Mouse (Mus musculus) bone marrow macrophage, adult 2 months (primary cell): ENCODE data around the gene Ptges3. TPM values are rescaled to one million over a fixed set of nuclear protein-coding genes. Genes with fewer than 3 reads are reported as not detected.

Source experiments
- H3K27ac ChIP-seq: 2 replicates; pipeline ENCODE4 v1.5.1; 2012; ENCODE audit warnings: low read depth, low read length; ENCODE audit not compliant: insufficient read depth
- H3K4me1 ChIP-seq: 2 replicates; pipeline ENCODE4 v1.6.1; 2012; ENCODE audit warnings: low read length; ENCODE audit not compliant: control insufficient read depth, insufficient read depth
- H3K4me3 ChIP-seq: 2 replicates; pipeline ENCODE4 v1.5.1; 2012; ENCODE audit warnings: mild to moderate bottlenecking, low read length, moderate library complexity; ENCODE audit not compliant: insufficient read depth
- CTCF ChIP-seq: IDR thresholded peaks from 2 replicates; pipeline ENCODE4 v1.5.1; 2012; ENCODE audit warnings: low read depth, mild to moderate bottlenecking, low read length, moderate library complexity
- POLR2A ChIP-seq: IDR thresholded peaks from 2 replicates; pipeline ENCODE4 v1.6.1; 2012; ENCODE audit warnings: mild to moderate bottlenecking, low read depth, low read length, borderline replicate concordance
- polyA plus RNA-seq: library from polyadenylated mRNA; stranded (reverse); fragments of >200 nt; gene quantifications from 2 replicates; pipeline ENCODE4 v1.2.4, GENCODE M21; 2012; ENCODE audit not compliant: missing spikeins, insufficient read depth, insufficient read length

Gene Ptges3
- polyA plus RNA-seq, 1 experiment, result 152 TPM

DNA sequence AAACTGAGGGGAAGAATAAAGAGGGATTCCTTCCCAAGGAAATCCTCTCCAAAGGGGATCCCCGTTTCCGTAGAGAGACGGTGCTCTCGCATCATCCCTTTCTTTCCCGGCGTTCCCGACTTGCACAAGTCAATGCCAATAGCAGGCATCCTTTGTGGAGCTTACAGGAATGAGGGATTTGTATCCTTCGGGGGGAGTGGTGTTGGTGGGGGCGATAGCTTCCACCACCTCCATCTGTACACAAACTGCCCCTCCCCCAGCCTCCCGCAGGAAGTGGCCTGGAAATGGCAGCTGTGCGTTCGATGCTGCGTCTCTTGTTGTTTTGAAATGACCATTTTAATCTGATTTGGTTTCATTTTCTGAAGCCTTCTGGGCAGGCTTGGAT lies 38.8 kb downstream of the Ptges3 start:
- TF ChIP-seq CTCF, result no peak
- TF ChIP-seq POLR2A, result no peak
- Histone ChIP-seq H3K4me3 (peak overlapping the region; percentile 87), H3K27ac (peak overlapping the region; percentile 61), H3K4me1 (peaks cover 26% of the 10 kb centered on the region)

DNA sequence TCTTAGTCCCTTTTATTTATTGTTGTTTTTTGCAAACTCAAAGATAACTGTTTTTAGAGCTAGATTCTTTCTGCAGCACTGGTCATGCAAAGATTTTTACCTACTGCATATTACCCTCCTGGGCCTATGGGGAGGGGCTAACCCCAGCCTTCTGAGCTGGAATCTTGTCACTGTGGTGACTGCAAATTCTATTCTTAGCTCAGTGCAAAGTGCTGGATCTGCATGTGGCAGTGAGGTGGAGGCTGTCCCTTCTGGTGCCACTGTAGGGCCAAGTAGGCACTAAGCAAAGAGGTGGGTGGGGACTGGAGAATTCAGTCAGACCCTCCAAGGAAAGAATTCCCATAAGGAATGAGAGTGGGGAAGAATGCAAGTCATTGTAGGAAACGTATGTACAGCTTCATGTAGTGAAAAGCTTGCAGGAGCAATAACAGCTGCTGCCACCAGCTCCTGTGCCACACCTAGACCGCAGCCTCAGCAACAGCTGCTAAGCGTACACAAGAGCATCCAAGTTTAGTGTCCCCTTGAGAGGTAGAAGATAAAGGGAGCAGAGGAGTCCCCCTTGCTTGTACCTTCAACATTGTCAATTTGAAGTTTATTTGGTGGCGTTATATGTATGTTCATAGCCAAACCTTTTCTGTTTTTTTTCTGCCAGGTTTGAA lies 51.5 kb downstream of the Ptges3 start:
- Histone ChIP-seq H3K4me1 (peaks cover 5% of the 10 kb centered on the region; the same call in 1 of the 2 replicates), H3K4me3 (no peak overlapping the region), H3K27ac (no peak overlapping the region)
- TF ChIP-seq POLR2A (no peak), CTCF (no peak)

DNA sequence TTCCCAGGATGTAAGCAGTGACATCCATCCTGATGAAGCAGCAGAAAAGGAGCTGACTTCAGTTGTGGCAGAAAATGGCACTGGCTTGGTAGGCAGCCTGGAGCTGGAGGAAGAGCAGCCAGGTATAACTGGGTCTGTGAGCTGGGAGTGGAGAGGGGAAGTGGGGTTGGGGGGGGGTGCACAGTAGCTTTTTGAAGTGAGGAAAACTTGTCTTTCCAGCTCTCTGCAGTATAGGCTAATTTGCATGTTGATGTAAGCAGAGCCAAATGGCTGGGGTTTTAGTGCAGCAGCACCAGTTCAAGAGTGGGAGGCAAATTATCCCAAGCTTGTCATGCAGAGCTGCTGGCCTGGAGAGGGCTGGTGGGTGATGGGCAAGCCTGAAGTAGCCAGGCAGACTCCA lies 52.5 kb downstream of the Ptges3 start:
- TF ChIP-seq CTCF (no peak), POLR2A (no peak)
- Histone ChIP-seq H3K27ac (no peak overlapping the region), H3K4me1 (peaks cover 5% of the 10 kb centered on the region; the same call in 1 of the 2 replicates), H3K4me3 (no peak overlapping the region)

DNA sequence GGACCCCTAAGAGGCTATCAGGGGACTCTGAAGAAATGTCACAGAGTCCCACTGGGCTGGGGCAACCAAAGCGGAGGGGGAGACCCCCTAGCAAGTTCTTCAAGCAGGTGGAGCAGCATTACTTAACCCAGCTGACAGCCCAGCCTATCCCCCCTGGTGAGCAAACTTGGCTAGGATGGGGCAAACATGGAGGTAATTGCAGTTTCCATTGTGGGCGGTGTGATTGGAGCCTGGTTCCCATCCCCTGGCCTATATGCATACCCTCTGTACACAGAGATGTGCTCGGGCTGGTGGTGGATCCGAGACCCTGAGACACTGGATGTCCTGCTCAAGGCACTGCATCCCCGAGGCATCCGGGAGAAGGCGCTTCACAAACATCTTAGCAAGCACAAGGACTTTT lies 65.1 kb downstream of the Ptges3 start:
- no peak overlapping the region for H3K27ac ChIP-seq
- peaks cover 6% of the 10 kb centered on the region for H3K4me1 ChIP-seq
- H3K4me3 ChIP-seq, result no peak overlapping the region
- TF ChIP-seq CTCF, result no peak
- TF ChIP-seq POLR2A, result no peak

DNA sequence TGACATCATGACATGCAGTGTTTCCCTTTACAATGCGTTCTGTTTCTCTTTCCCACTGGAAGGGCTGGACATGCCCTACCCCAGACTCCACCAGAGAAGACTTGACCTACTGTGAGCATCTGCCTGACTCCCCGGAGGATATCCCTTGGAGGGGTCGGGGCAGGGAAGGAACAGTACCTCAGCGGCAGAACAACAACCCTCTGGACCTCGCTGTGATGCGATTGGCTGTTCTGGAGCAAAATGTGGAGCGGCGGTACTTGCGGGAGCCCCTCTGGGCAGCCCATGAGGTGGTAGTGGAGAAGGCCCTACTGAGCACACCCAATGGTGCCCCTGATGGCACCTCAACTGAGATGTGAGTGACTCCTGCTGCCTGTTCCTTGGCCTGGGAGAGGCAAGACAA lies 66.1 kb downstream of the Ptges3 start:
- Histone ChIP-seq H3K4me1 (peaks cover 3% of the 10 kb centered on the region), H3K27ac (no peak overlapping the region), H3K4me3 (no peak overlapping the region)
- no peak for TF ChIP-seq CTCF
- TF ChIP-seq POLR2A, result no peak

DNA sequence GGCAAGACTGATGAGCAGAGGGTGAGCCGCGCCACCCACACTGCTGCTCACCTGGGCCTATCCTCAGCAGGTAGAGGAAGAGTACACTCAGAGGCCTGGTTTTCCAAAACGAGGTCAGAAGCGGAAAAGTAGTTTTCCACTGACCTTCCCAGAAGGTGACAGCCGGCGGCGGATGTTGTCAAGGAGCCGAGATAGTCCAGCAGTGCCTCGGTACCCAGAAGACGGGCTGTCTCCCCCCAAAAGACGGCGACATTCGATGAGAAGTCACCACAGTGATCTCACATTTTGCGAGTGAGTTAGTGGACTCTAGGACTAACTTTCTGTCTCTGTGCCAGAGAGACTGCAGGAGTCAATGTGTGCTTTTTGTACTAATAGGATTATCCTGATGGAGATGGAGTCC lies 67.2 kb downstream of the Ptges3 start:
- H3K27ac ChIP-seq, result no peak overlapping the region
- TF ChIP-seq POLR2A (no peak), CTCF (no peak)
- H3K4me3 ChIP-seq, result no peak overlapping the region
- H3K4me1 ChIP-seq, result peaks cover 8% of the 10 kb centered on the region

Other genes with a start within 250 kb of the Ptges3 start
- not detected in 2 replicates for gene Rdh19, start 209.0 kb upstream of the Ptges3 start, polyA plus RNA-seq
- not detected in 2 replicates for gene Rdh16f2, start 192.5 kb upstream of the Ptges3 start, polyA plus RNA-seq
- not detected in 2 replicates for gene Rdh7, start 170.1 kb upstream of the Ptges3 start, polyA plus RNA-seq
- gene Sdr9c7, start 160.4 kb upstream of the Ptges3 start, polyA plus RNA-seq, result not detected in 2 replicates
- gene Hsd17b6, start 51.3 kb upstream of the Ptges3 start, polyA plus RNA-seq, result not detected in 2 replicates
- gene Prim1, start 43.8 kb upstream of the Ptges3 start, polyA plus RNA-seq, result 14.3 and 18.6 TPM in 2 replicates
- gene Naca, start 23.4 kb upstream of the Ptges3 start, polyA plus RNA-seq, result 540 and 609 TPM in 2 replicates
- 483 and 528 TPM in 2 replicates for gene Atp5b, start 24.3 kb downstream of the Ptges3 start, polyA plus RNA-seq
- 49.0 and 52.9 TPM in 2 replicates for gene Baz2a, start 32.6 kb downstream of the Ptges3 start, polyA plus RNA-seq
- gene Rbms2, start 121.3 kb downstream of the Ptges3 start, polyA plus RNA-seq, result 39.4 and 39.8 TPM in 2 replicates
- gene Gls2, start 135.5 kb downstream of the Ptges3 start, polyA plus RNA-seq, result not detected in 2 replicates
- 5.3 and 6.1 TPM in 2 replicates for gene Spryd4, start 152.9 kb downstream of the Ptges3 start, polyA plus RNA-seq
- not detected in 2 replicates for gene Mip, start 166.9 kb downstream of the Ptges3 start, polyA plus RNA-seq
- gene Timeless, start 173.1 kb downstream of the Ptges3 start, polyA plus RNA-seq, result 6.4 and 10.7 TPM in 2 replicates
- not detected in 2 replicates for gene Apon, start 195.1 kb downstream of the Ptges3 start, polyA plus RNA-seq
- not detected in 2 replicates for gene Apof, start 209.7 kb downstream of the Ptges3 start, polyA plus RNA-seq
- gene Stat2, start 211.6 kb downstream of the Ptges3 start, polyA plus RNA-seq, result 89.6 and 94.6 TPM in 2 replicates
- not detected in 2 replicates for gene Il23a, start 239.8 kb downstream of the Ptges3 start, polyA plus RNA-seq
- 14.3 and 15.2 TPM in 2 replicates for gene Pan2, start 244.4 kb downstream of the Ptges3 start, polyA plus RNA-seq